Mouse (Mus musculus) G1E (cell line): ENCODE data around the gene Hacd1.

Experiments used
- CTCF ChIP-seq: IDR thresholded peaks from 2 replicates; pipeline ENCODE4 v1.5.1; 2012; ENCODE audit warnings: low read depth, low read length, inconsistent platforms, mixed read lengths
- POLR2AphosphoS5 ChIP-seq: IDR thresholded peaks from 2 replicates; pipeline ENCODE4 v1.6.1; 2012; ENCODE audit warnings: low read depth, low read length, inconsistent platforms; ENCODE audit not compliant: insufficient replicate concordance

DNA sequence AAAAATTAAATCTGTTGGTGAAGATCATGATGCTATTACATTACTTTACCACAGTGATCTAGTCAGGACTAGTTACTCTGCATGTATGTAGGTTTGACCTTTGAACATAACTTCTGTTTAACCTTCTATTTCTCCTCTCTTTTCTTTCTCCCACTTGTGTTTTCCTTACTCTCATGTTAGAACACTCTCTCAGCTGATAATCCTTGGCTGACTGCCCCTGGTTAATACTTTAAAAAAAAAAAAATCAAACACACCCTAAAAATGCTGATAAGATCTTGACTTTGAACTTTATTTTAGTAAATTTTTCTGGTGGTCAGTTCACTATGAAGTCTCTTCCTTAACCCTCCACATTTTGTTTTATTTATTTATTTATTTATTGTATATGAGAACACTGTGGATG, 44.6 kb upstream of the Hacd1 start:
- TF ChIP-seq CTCF (no peak), POLR2AphosphoS5 (no peak)
